Mouse (Mus musculus): ENCODE measurements around the gene 4930404N11Rik. TPM values are rescaled to one million over a fixed set of nuclear protein-coding genes. Genes with fewer than 3 reads are reported as not detected.

Gene 4930404N11Rik
- polyA plus RNA-seq, 1 experiment: not detected

- TF ChIP-seq CTCF (IDR thresholded peaks at IDR 0.05; ENCODE audit: insufficient read depth, low read depth, low read length) (no peak), POLR2A (IDR thresholded peaks at IDR 0.05; ENCODE audit: insufficient read depth, low read depth, low read length) (no peak)
- no peak overlapping the region for H3K27ac ChIP-seq (ENCODE audit: insufficient read depth, low read depth, low read length)
- H3K4me1 ChIP-seq (ENCODE audit: control insufficient read depth, insufficient read depth, low read length): peaks cover 16% of the 10 kb centered on the region
- no peak overlapping the region for H3K4me3 ChIP-seq (ENCODE audit: insufficient read depth, low read depth, low read length)
- 94% methylated on average over 20 of the region's 20 CpGs for WGBS
These were observed 22.1 kb upstream of the 4930404N11Rik start for GRCm38 (mm10) chr10:81387716-81388115.

- H3K4me3 ChIP-seq (ENCODE audit: insufficient read depth, low read depth, low read length): peak overlapping the region; percentile 63; the same call in 1 of the 2 replicates
- TF ChIP-seq CTCF (IDR thresholded peaks at IDR 0.05; ENCODE audit: insufficient read depth, low read depth, low read length): no peak
- no peak for TF ChIP-seq POLR2A (IDR thresholded peaks at IDR 0.05; ENCODE audit: insufficient read depth, low read depth, low read length)
- 76% methylated on average over 22 of the region's 22 CpGs for WGBS
- peaks cover 16% of the 10 kb centered on the region for H3K4me1 ChIP-seq (ENCODE audit: control insufficient read depth, insufficient read depth, low read length)
- H3K27ac ChIP-seq (ENCODE audit: insufficient read depth, low read depth, low read length): no peak overlapping the region
These were observed 20.1 kb upstream of the 4930404N11Rik start for GRCm38 (mm10) chr10:81385603-81386306.

GRCm38 (mm10) chr10:81384605-81384982 is 19.0 kb upstream of the 4930404N11Rik start:
- no peak for TF ChIP-seq POLR2A (IDR thresholded peaks at IDR 0.05; ENCODE audit: insufficient read depth, low read depth, low read length)
- no peak for TF ChIP-seq CTCF (IDR thresholded peaks at IDR 0.05; ENCODE audit: insufficient read depth, low read depth, low read length)
- H3K4me1 ChIP-seq (ENCODE audit: control insufficient read depth, insufficient read depth, low read length): peaks cover 16% of the 10 kb centered on the region
- H3K4me3 ChIP-seq (ENCODE audit: insufficient read depth, low read depth, low read length): peak overlapping the region; percentile 63
- no peak overlapping the region for H3K27ac ChIP-seq (ENCODE audit: insufficient read depth, low read depth, low read length)
- WGBS: under 1% methylated on average over 19 of the region's 19 CpGs

- TF ChIP-seq CTCF (IDR thresholded peaks at IDR 0.05; ENCODE audit: insufficient read depth, low read depth, low read length) (no peak), POLR2A (IDR thresholded peaks at IDR 0.05; ENCODE audit: insufficient read depth, low read depth, low read length) (peak; percentile 57; the same call in 1 of the 2 replicates)
- WGBS: 4% methylated on average over 52 of the region's 54 CpGs
- Histone ChIP-seq H3K27ac (ENCODE audit: insufficient read depth, low read depth, low read length) (no peak within 1 kb of the TSS), H3K4me1 (ENCODE audit: control insufficient read depth, insufficient read depth, low read length) (peaks cover 16% of the 10 kb centered on the region), H3K4me3 (ENCODE audit: insufficient read depth, low read depth, low read length) (peak within 1 kb of the TSS; percentile 63)
These were observed 18.4 kb upstream of the 4930404N11Rik start, which contains the start of the genes Dohh and Gm48551 for GRCm38 (mm10) chr10:81383802-81384604. TSS of gene Dohh (plus strand) at chr10:81384428. TSS of gene Gm48551 (plus strand) at chr10:81384466.

- Histone ChIP-seq H3K27ac (ENCODE audit: insufficient read depth, low read depth, low read length) (no peak overlapping the region), H3K4me3 (ENCODE audit: insufficient read depth, low read depth, low read length) (no peak overlapping the region), H3K4me1 (ENCODE audit: control insufficient read depth, insufficient read depth, low read length) (peaks cover 23% of the 10 kb centered on the region)
- TF ChIP-seq POLR2A (IDR thresholded peaks at IDR 0.05; ENCODE audit: insufficient read depth, low read depth, low read length) (no peak), CTCF (IDR thresholded peaks at IDR 0.05; ENCODE audit: insufficient read depth, low read depth, low read length) (no peak)
- 90% methylated on average over 5 of the region's 5 CpGs for WGBS
These were observed 16.4 kb upstream of the 4930404N11Rik start for GRCm38 (mm10) chr10:81382039-81382438.

GRCm38 (mm10) chr10:81379809-81380378 is 14.3 kb upstream of the 4930404N11Rik start:
- no peak overlapping the region for H3K27ac ChIP-seq (ENCODE audit: insufficient read depth, low read depth, low read length)
- 89% methylated on average over 6 of the region's 6 CpGs for WGBS

GRCm38 (mm10) chr10:81379183-81379553 is 13.6 kb upstream of the 4930404N11Rik start:
- 55% methylated on average over 3 of the region's 3 CpGs for WGBS
- no peak for TF ChIP-seq CTCF (IDR thresholded peaks at IDR 0.05; ENCODE audit: insufficient read depth, low read depth, low read length)
- no peak for TF ChIP-seq POLR2A (IDR thresholded peaks at IDR 0.05; ENCODE audit: insufficient read depth, low read depth, low read length)
- Histone ChIP-seq H3K27ac (ENCODE audit: insufficient read depth, low read depth, low read length) (no peak overlapping the region), H3K4me1 (ENCODE audit: control insufficient read depth, insufficient read depth, low read length) (peaks cover 20% of the 10 kb centered on the region), H3K4me3 (ENCODE audit: insufficient read depth, low read depth, low read length) (peak overlapping the region; percentile 91; the same call in 1 of the 2 replicates)

More at GRCm38 (mm10) chr10:81379809-81380378, 14.3 kb upstream of the 4930404N11Rik start:
- H3K4me1 ChIP-seq (ENCODE audit: control insufficient read depth, insufficient read depth, low read length): peaks cover 20% of the 10 kb centered on the region
- no peak for TF ChIP-seq POLR2A (IDR thresholded peaks at IDR 0.05; ENCODE audit: insufficient read depth, low read depth, low read length)
- TF ChIP-seq CTCF (IDR thresholded peaks at IDR 0.05; ENCODE audit: insufficient read depth, low read depth, low read length): no peak
- no peak overlapping the region for H3K4me3 ChIP-seq (ENCODE audit: insufficient read depth, low read depth, low read length)

GRCm38 (mm10) chr10:81378553-81379182 is 13.1 kb upstream of the 4930404N11Rik start:
- WGBS: under 1% methylated on average over 46 of the region's 46 CpGs

More at GRCm38 (mm10) chr10:81378553-81379182, 13.1 kb upstream of the 4930404N11Rik start:
- peaks cover 20% of the 10 kb centered on the region for H3K4me1 ChIP-seq (ENCODE audit: control insufficient read depth, insufficient read depth, low read length)
- no peak overlapping the region for H3K27ac ChIP-seq (ENCODE audit: insufficient read depth, low read depth, low read length)
- TF ChIP-seq POLR2A (IDR thresholded peaks at IDR 0.05; ENCODE audit: insufficient read depth, low read depth, low read length) (no peak), CTCF (IDR thresholded peaks at IDR 0.05; ENCODE audit: insufficient read depth, low read depth, low read length) (no peak)
- H3K4me3 ChIP-seq (ENCODE audit: insufficient read depth, low read depth, low read length): peak overlapping the region; percentile 91

Data from olfactory bulb, adult 2 months (tissue).